Mouse (Mus musculus) bone marrow macrophage, adult 2 months (primary cell): ENCODE data around the gene Smad3.

Experiments used
- CTCF ChIP-seq: IDR thresholded peaks from 2 replicates; pipeline ENCODE4 v1.5.1; 2012; ENCODE audit warnings: low read depth, mild to moderate bottlenecking, low read length, moderate library complexity
- POLR2A ChIP-seq: IDR thresholded peaks from 2 replicates; pipeline ENCODE4 v1.6.1; 2012; ENCODE audit warnings: mild to moderate bottlenecking, low read depth, low read length, borderline replicate concordance

- TF ChIP-seq POLR2A (no peak), CTCF (no peak)
Observed at GRCm38 (mm10) chr9:63609246-63609645, 148.5 kb downstream of the Smad3 start.
